Mouse (Mus musculus) ES-Bruce4 (cell line): ENCODE data around the gene Ikzf1.

ENCODE experiments used
- CTCF ChIP-seq: IDR thresholded peaks from one replicate; pipeline ENCODE4 v1.8.1; 2011; ENCODE audit warnings: low read depth, low read length
- EP300 ChIP-seq: IDR thresholded peaks from 2 replicates; pipeline ENCODE4 v1.6.1; 2011; ENCODE audit warnings: low read depth, low read length; ENCODE audit not compliant: insufficient read depth
- POLR2A ChIP-seq: IDR thresholded peaks from one replicate; pipeline ENCODE4 v1.8.1; 2011; ENCODE audit warnings: low read length; ENCODE audit not compliant: insufficient read depth

DNA sequence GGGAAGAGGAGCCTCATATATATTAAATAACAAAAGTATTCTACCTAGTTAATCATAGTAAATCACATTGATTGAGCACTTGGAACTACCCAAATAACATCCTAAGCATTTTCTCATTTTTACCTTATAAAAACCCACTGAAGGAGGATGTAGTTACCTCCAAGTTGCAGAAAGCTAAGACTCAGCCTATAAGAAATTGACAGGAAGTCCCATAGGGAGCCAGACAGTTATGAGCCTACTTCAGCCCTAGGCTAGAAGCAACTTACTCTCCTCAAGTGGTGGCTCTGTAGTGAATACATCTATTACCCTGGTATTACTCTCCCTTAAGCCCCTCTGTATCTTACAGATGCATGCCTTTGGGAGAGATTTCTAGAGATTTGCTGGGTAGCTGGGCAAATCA, 19.0 kb downstream of the Ikzf1 start:
- no peak for TF ChIP-seq CTCF
- no peak for TF ChIP-seq POLR2A
- TF ChIP-seq EP300, result no peak
